Mouse (Mus musculus) liver, postnatal 0 days (tissue): Measurements from ENCODE around the gene Pcbp4. TPM values are rescaled to one million over a fixed set of nuclear protein-coding genes. Genes with fewer than 3 reads are reported as not detected.

ENCODE experiments used
- ATAC-seq: fragments of 200-750 bp; cut with Nextera tagmentation; 2 replicates; pipeline ENCODE4 v1.8.0; 2017; ENCODE audit warnings: mild to moderate bottlenecking, moderate library complexity
- DNase-seq: peaks from one replicate; pipeline ENCODE4 v3.0.0-alpha.2; 2016
- H3K27ac ChIP-seq: fragments of 300-500 bp; sonication (generic); 2 replicates; pipeline ENCODE4 v1.5.1; 2014; ENCODE audit warnings: antibody characterized with exemption, moderate library complexity, mild to moderate bottlenecking, low read depth
- H3K27me3 ChIP-seq: fragments of 300-500 bp; sonication (generic); 2 replicates; pipeline ENCODE4 v1.6.1; 2014; ENCODE audit warnings: low read length, control low read depth, mixed read lengths; ENCODE audit not compliant: insufficient read depth
- H3K36me3 ChIP-seq: fragments of 300-500 bp; sonication (generic); replicated peaks from 2 replicates; pipeline ENCODE4 v1.6.1; 2014; ENCODE audit warnings: mild to moderate bottlenecking, control low read depth, low read length, moderate library complexity, mixed read lengths; ENCODE audit not compliant: insufficient read depth
- H3K4me1 ChIP-seq: fragments of 300-500 bp; sonication (generic); 2 replicates; pipeline ENCODE4 v1.6.1; 2014; ENCODE audit warnings: antibody characterized with exemption, mild to moderate bottlenecking, control low read depth; ENCODE audit not compliant: insufficient read depth
- H3K4me2 ChIP-seq: fragments of 300-500 bp; sonication (generic); 2 replicates; pipeline ENCODE4 v1.6.1; 2014; ENCODE audit warnings: low read depth, mild to moderate bottlenecking, low read length, moderate library complexity, mixed read lengths
- H3K4me3 ChIP-seq: fragments of 300-500 bp; sonication (generic); 2 replicates; pipeline ENCODE4 v1.5.1; 2014; ENCODE audit warnings: low read depth, low read length
- H3K9ac ChIP-seq: fragments of 300-500 bp; sonication (generic); replicated peaks from 2 replicates; pipeline ENCODE4 v1.6.1; 2014; ENCODE audit warnings: mild to moderate bottlenecking, moderate library complexity
- H3K9me3 ChIP-seq: fragments of 300-500 bp; sonication (generic); 2 replicates; pipeline ENCODE4 v1.6.1; 2016; ENCODE audit warnings: mild to moderate bottlenecking, control low read depth, low read length, mixed read lengths
- CTCF ChIP-seq: sonication (generic); IDR thresholded peaks from 2 replicates; pipeline ENCODE4 v1.5.1; 2016; ENCODE audit warnings: antibody characterized with exemption, low read depth
- EP300 ChIP-seq: IDR thresholded peaks from 2 replicates; pipeline ENCODE4 v1.6.1; 2016; ENCODE audit warnings: antibody characterized with exemption, low read depth, mild to moderate bottlenecking
- WGBS: fragments of 180-500 bp; shearing (Covaris S2); extraction: QIAGEN DNeasy Blood & Tissue Kit; methylation state at CpG from one replicate; pipeline ENCODE4 v1.1.7; 2014; ENCODE audit not compliant: insufficient replicate concordance; 5-methylcytosine and 5-hydroxymethylcytosine counted together
- polyA plus RNA-seq: library from polyadenylated mRNA; unstranded; fragments of >200 nt; fragmentation: Nextera tagmentation; extraction: Ambion mirVana; gene quantifications from 2 replicates; pipeline ENCODE4 v1.2.1, GENCODE M21; 2015

The Pcbp4 gene
- polyA plus RNA-seq, 1 experiment from 2014 or later, result 4.9 TPM

GRCm38 (mm10) chr9:106411729-106412128 lies 41.4 kb upstream of the Pcbp4 start:
- Histone ChIP-seq H3K36me3 (no peaks in the 10 kb centered on the region), H3K4me1 (peaks cover 26% of the 10 kb centered on the region), H3K27ac (peak overlapping the region; percentile 48; the same call in 1 of the 2 replicates), H3K9ac (no peak overlapping the region), H3K4me2 (peak overlapping the region; percentile 64), H3K27me3 (no peaks in the 10 kb centered on the region), H3K4me3 (0 out of 2 replicates have a peak overlapping the region, but pooled peaks have one; percentile 7), H3K9me3 (no peaks in the 10 kb centered on the region)
- 44% methylated on average over 6 of the region's 6 CpGs for WGBS
- ATAC-seq (peak; percentile 74), DNase-seq (no peak)
- TF ChIP-seq EP300 (no peak), CTCF (no peak)

- no peaks in the 10 kb centered on the region for H3K27me3 ChIP-seq
- ATAC-seq, result 0 out of 2 replicates have a peak, but pooled peaks have one; percentile 6
- WGBS, result 79% methylated on average over 3 of the region's 3 CpGs
- H3K27ac ChIP-seq, result no peak overlapping the region
- H3K9ac ChIP-seq, result no peak overlapping the region
- no peaks in the 10 kb centered on the region for H3K9me3 ChIP-seq
- peaks cover 26% of the 10 kb centered on the region for H3K4me1 ChIP-seq
- peak overlapping the region; percentile 64 for H3K4me2 ChIP-seq
- no peak overlapping the region for H3K4me3 ChIP-seq
- no peak for DNase-seq
- TF ChIP-seq EP300 (no peak), CTCF (no peak)
- H3K36me3 ChIP-seq, result no peaks in the 10 kb centered on the region
Observed at GRCm38 (mm10) chr9:106412210-106412609, 40.9 kb upstream of the Pcbp4 start.

- WGBS, result 88% methylated on average over 5 of the region's 5 CpGs
- no peak overlapping the region for H3K9ac ChIP-seq
- H3K36me3 ChIP-seq, result no peaks in the 10 kb centered on the region
- DNase-seq, result no peak
- H3K4me1 ChIP-seq, result peaks cover 32% of the 10 kb centered on the region
- H3K4me3 ChIP-seq, result no peak overlapping the region
- H3K27me3 ChIP-seq, result peaks cover 10% of the 10 kb centered on the region
- no peak overlapping the region for H3K4me2 ChIP-seq
- no peaks in the 10 kb centered on the region for H3K9me3 ChIP-seq
- no peak for ATAC-seq
- no peak overlapping the region for H3K27ac ChIP-seq
- no peak for TF ChIP-seq EP300
- no peak for TF ChIP-seq CTCF
Observed at GRCm38 (mm10) chr9:106413606-106414005, 39.5 kb upstream of the Pcbp4 start.

GRCm38 (mm10) chr9:106416826-106417225 lies 36.3 kb upstream of the Pcbp4 start:
- no peaks in the 10 kb centered on the region for H3K9me3 ChIP-seq
- TF ChIP-seq EP300 (no peak), CTCF (no peak)
- ATAC-seq (no peak), DNase-seq (no peak)
- no peak overlapping the region for H3K4me3 ChIP-seq
- no peak overlapping the region for H3K27ac ChIP-seq
- H3K4me2 ChIP-seq, result no peak overlapping the region
- peaks cover 17% of the 10 kb centered on the region for H3K4me1 ChIP-seq
- no peak overlapping the region for H3K9ac ChIP-seq
- H3K36me3 ChIP-seq, result no peaks in the 10 kb centered on the region
- 76% methylated on average over 6 of the region's 6 CpGs for WGBS
- H3K27me3 ChIP-seq, result peaks cover 26% of the 10 kb centered on the region

- TF ChIP-seq CTCF (no peak; the same call in 1 of the 2 replicates), EP300 (no peak)
- no peaks in the 10 kb centered on the region for H3K36me3 ChIP-seq
- DNase-seq (peak; percentile 70), ATAC-seq (0 out of 2 replicates have a peak, but pooled peaks have one; percentile 15)
- H3K4me3 ChIP-seq, result no peak overlapping the region
- H3K27me3 ChIP-seq, result peaks cover 26% of the 10 kb centered on the region
- peak overlapping the region; percentile 56 for H3K4me2 ChIP-seq
- WGBS, result 20% methylated on average over 29 of the region's 29 CpGs
- peaks cover 10% of the 10 kb centered on the region for H3K4me1 ChIP-seq
- no peak overlapping the region for H3K9ac ChIP-seq
- H3K9me3 ChIP-seq, result no peaks in the 10 kb centered on the region
- no peak overlapping the region for H3K27ac ChIP-seq
Observed at GRCm38 (mm10) chr9:106417841-106418625, 35.1 kb upstream of the Pcbp4 start.

GRCm38 (mm10) chr9:106420608-106421007 lies 32.5 kb upstream of the Pcbp4 start:
- Histone ChIP-seq H3K9ac (no peak overlapping the region), H3K4me2 (no peak overlapping the region), H3K36me3 (no peaks in the 10 kb centered on the region), H3K27ac (no peak overlapping the region), H3K27me3 (peaks cover 26% of the 10 kb centered on the region), H3K9me3 (no peaks in the 10 kb centered on the region), H3K4me3 (no peak overlapping the region), H3K4me1 (peaks cover 10% of the 10 kb centered on the region)
- ATAC-seq (no peak), DNase-seq (no peak)
- WGBS, result 8% methylated on average over 2 of the region's 2 CpGs
- TF ChIP-seq CTCF, result no peak
- no peak for TF ChIP-seq EP300
